Mouse (Mus musculus): ENCODE measurements around the gene Gm11569.
"Not testable (repeated sequence)": the region's sequence is repeated elsewhere in the genome, so short reads cannot be mapped to it uniquely, and the experiment has no call there.

DNA sequence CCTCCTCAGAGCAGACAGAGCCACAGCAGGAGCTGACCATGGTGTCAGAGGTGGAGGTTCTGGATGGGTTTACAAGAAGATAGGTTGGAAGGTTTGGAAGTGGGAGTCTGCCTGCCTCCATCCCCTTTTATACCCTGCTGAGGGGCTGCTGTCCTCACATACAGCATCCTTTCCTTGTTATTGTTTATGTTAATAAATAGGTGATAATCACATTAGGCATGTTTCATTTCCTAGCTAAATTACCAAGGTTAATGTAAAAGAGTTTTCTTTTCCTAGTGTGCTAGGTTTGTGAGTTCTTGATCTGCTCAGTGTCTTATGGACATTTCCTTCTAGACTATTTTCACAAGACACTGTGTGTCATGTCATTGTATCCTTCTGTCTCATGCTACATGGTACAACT, 11.1 kb upstream of the Gm11569 start, which contains the start of gene Krtap4-13:
- not testable (repeated sequence) for TF ChIP-seq POLR2A (IDR thresholded peaks at IDR 0.05; ENCODE audit: low read depth, low read length); CTCF (IDR thresholded peaks at IDR 0.05; ENCODE audit: extremely low read depth, insufficient read length, insufficient replicate concordance, low read depth, low read length)
